Mouse (Mus musculus): ENCODE measurements around the gene Smoc1.

Smoc1 gene

GRCm38 (mm10) chr12:81026277-81026994 is at the start of gene Smoc1:
Gene Smoc1 (plus strand): TSS chr12:81026808.
- peak; percentile 32 for DNase-seq (ENCODE audit: low spot score)

- peak; percentile 75 for DNase-seq (ENCODE audit: low spot score)
Measured at GRCm38 (mm10) chr12:80982326-80982725, 44.3 kb upstream of the Smoc1 start.

DNA sequence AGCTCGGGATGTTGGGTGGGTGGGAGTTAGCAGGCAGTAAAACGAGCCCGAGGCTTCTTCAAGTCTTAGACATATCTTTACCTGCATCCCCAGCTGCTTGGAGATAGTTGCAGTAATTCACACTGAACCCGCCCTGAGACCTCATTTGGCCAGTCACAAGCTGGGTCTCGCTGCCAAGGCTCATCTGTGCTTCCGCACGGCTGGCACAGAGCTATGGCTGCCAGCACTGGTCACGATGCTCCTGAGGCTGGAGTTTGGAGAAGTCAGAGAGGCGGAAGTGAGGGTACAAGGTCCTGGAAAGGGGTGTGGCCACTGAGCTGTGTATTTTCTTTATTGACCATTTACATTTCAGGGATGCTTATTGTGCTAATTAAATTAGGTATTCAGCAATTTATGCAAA is 42.9 kb upstream of the Smoc1 start:
- DNase-seq (ENCODE audit: low spot score), result no peak

GRCm38 (mm10) chr12:80986628-80987027 is 40.0 kb upstream of the Smoc1 start:
- DNase-seq (ENCODE audit: low spot score), result no peak

DNA sequence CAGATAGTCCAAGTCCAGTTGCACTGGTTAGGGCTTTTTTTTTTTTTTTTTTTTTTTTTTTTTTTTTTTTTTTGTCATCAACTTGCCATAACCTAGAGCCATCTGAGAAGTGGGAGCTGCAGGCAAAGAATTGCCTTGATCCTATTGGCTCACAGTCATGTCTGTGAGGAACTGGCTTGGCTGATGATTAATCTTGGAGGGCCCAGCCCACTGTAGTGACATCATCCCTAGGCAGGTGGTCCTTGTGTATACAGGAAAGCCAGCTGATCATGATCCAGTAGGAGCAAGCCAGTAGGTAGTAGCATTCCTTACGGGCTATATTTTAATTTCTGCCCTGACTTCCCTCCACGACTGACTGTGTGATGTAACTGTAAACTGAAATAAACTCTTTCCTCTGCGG is 38.3 kb upstream of the Smoc1 start:
- DNase-seq (ENCODE audit: low spot score), result no peak

- no peak for DNase-seq (ENCODE audit: low spot score)
Measured at GRCm38 (mm10) chr12:80990901-80991445, 35.6 kb upstream of the Smoc1 start.

DNA sequence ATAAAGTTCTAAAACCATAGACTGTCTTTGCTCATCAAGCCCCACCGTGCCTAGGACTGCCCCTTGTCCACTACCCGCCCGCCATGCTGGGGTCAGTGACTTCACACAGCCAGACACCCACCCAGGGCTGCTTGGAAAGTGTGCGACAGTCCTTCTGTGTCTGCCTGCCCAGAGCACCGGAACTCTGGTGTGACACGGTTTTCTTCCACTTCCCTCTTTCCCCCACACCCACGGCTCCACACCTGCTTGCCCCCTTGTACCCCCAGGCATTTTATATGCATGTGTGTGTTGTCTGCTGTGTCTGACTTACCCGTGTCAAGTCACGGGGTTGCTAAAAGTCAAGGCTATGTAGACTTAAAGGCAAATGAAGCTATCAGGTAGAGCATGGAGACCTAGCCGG is 34.8 kb upstream of the Smoc1 start:
- DNase-seq (ENCODE audit: low spot score), result no peak

DNA sequence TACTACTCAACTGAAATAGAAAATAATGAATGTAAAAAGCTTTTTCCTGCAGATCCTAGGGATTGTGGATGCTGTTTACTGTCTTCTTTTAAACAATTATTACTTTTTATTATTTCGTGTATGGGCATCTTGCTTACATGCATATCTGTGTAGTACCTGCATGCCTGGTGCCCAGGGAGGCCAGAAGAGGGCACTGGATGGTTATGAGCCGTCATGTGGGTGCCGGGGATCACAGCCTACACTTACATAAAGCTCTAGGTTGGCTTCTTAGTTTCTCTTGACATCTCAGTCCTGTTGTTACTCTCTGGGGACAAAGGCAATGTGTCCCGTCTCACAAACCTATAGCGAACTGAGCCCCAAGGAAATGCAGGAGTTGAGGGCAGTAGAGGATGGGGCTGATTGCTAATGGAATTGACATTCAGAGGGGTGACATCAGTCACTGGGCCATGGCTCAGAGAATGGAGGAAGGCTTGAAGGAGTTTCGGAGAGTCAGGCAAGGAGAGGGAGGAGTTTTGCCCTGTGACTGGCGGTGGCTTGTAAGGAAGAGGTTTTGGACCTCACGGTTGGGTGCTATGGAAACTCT is 34.0 kb upstream of the Smoc1 start:
- DNase-seq (ENCODE audit: low spot score), result no peak

GRCm38 (mm10) chr12:80993773-80994172 is 32.8 kb upstream of the Smoc1 start:
- DNase-seq (ENCODE audit: low spot score), result no peak

GRCm38 (mm10) chr12:80995326-80995725 is 31.3 kb upstream of the Smoc1 start:
- no peak for DNase-seq (ENCODE audit: low spot score)

DNA sequence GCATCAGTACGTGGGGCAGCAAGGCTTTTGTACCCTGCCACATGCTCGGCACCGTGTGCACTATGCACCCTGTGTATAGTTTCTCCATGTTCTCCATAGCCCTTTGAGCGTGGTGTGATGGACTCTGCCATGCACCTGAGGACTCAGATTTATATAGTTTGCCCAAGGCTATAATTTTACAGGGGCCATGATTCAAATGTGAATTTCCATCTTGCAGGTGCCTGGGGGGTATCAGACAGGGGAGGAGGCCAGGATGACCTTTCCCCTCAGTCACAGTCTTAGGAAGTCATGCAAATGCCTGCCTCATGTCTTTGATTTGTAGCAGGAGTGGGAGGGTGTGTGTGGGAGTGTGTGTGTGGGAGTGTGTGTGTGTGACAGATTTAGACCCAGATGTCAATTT is 29.0 kb upstream of the Smoc1 start:
- DNase-seq (ENCODE audit: low spot score), result no peak

DNA sequence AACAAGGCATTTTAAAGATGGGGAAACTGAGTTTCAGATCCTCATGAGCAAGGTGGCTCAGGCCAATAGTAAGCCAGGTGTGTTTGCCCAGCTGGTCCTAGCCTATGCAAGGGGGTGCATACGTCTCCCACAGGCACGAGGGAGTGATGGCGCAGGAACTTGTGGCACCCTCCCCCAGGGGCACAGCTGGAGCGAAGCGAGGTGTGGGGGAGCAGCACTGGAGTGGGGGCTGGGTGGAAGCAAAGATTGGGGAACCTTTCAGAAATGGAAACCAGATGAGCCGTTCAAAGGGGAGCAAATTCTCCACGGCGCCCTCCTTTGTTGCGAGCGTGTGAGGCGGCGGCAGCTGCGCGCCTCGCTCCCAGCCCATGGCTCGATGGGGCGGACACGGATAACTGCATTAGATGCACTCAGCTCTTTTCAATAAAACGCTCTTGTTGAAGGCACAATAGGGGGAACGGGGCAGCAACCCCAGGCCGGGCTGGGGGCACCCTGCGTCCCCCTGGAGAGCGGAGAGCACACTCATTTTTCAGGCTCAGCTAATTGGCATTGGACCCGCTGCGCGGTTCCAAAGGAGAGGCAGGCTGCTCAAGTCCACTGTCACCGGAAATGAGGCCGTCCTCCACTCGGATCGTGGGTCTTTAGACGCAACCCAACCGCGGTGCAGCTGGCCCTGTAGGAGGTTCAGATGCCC is 27.9 kb upstream of the Smoc1 start:
- DNase-seq (ENCODE audit: low spot score), result no peak

DNA sequence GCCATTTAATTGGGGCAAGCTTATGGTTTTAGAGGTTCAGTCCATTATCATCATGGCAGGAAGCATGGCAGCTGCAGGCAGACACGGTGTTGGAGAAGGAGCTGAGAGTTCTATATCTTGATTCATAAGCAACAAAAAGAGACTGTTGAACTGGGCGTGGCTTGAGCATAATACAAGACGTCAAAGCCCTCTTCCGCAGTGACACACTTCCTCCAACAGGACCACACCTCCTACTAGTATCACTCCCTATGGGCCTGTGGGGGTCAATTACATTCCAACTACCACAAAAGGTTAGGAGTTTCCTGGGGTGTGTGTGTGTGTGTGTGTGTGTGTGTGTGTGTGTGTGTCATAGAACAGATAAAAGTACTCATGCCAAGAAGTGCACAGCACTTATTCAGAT is 25.7 kb upstream of the Smoc1 start:
- DNase-seq (ENCODE audit: low spot score), result no peak

DNA sequence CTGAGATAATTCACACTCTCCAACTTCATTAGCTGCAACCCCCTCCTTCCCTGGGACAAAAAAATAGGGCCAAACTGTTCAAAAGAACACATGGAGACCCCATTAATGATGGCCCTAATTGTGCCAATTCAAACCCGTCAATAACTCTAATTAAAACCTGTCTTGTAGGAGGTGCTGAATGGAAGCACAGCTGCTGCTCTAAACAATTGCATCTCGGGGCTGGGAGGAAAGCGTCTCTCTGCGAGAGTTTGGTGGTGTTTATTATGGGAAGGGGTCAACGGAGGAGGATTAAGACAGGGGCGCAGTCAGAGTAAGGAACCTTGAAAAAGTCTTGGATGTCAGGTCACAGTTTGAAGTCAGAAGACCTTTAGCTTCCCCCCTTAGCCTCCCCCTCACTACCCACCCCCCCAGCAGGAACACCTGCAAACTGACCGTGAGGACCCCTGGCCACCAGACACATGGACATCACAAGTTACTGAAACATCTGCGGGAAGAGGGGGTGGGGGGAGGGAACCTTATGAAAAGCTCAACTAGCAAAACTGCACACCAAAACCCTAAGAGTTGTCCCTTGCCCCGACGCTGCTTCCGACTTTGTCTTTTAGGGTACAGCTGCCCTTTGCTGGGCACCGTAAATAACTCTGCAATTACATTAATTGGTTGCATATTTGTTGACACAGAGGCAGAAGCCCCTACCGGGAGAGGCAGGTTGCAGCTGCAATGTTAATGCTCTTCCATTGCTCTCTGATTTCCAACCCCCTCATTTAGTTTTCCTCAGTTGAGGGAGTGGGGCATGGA is 23.6 kb upstream of the Smoc1 start:
- DNase-seq (ENCODE audit: low spot score), result no peak

- DNase-seq (ENCODE audit: low spot score), result no peak
Measured at GRCm38 (mm10) chr12:81009813-81010212, 16.8 kb upstream of the Smoc1 start.

DNA sequence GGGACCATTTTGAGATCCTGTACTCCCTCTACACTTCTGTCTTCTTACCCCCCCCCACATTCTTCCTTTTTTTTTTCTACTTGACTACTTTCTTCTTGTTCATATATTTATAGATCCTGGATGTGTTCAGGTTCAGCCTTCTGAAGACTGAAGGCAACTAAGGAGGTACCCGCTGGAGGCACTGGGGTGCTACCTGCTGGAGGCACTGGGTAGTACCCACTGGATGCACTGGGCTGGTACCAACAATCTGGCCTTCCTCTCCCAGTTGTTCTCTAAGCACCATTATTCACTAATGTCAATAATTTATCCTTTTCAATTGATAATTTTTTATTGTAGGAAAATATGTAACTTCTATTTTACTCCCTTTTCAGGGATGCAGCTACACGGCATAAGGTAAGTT is 14.6 kb upstream of the Smoc1 start:
- DNase-seq (ENCODE audit: low spot score), result no peak

- no peak for DNase-seq (ENCODE audit: low spot score)
Measured at GRCm38 (mm10) chr12:81013496-81013895, 13.1 kb upstream of the Smoc1 start.

- no peak for DNase-seq (ENCODE audit: low spot score)
Measured at GRCm38 (mm10) chr12:81017624-81018023, 9.0 kb upstream of the Smoc1 start.

- DNase-seq (ENCODE audit: low spot score), result no peak
Measured at GRCm38 (mm10) chr12:81018516-81019279, 7.9 kb upstream of the Smoc1 start.

DNA sequence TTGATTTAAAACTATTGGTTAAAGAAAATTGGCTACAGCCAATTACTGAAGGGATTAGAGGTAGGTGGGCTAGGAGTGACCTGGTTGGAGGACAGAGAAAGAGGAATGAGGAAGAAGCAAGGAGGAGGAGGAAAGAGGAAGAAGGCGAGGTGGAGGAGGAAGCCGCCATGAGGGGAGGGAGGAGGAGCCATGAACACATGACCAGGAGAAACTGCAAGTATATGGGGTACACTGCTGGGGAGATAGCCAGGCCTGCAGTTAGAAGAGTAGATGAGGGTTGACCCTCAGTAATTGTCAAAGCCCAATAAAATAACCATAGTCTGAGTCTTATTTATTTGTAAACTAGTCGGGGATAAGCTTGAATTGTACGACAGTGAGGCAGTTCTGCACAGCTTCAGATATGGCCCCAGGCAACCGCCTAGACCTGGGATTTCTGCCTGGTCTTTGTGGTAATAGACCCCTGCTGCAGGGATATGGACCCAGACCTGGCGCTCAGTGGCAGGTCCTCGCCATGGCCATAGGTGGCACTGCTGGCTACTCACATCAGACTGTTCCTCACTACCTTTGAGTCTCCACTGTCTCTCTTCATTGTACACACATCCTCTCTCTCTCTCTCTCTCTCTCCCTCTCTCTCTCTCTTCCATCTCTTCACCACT is 7.2 kb upstream of the Smoc1 start:
- DNase-seq (ENCODE audit: low spot score), result no peak

GRCm38 (mm10) chr12:81024407-81024806 is 2.2 kb upstream of the Smoc1 start:
- no peak for DNase-seq (ENCODE audit: low spot score)
